Mouse (Mus musculus) neural tube, embryonic 14.5 days (tissue): ENCODE measurements around the gene Olfm1. TPM values are rescaled to one million over a fixed set of nuclear protein-coding genes. Genes with fewer than 3 reads are reported as not detected.
A peak's percentile ranks its signal among the peaks of the same experiment; 100 is the strongest.

ENCODE experiments used
- ATAC-seq: fragments of 200-750 bp; cut with Nextera tagmentation; 2 replicates; pipeline ENCODE4 v1.8.0; 2017; ENCODE audit warnings: low read depth, mild to moderate bottlenecking, moderate TSS enrichment, moderate library complexity
- H3K27ac ChIP-seq: fragments of 300-500 bp; sonication (generic); 2 replicates; pipeline ENCODE4 v1.5.1; 2014; ENCODE audit warnings: low read depth, mild to moderate bottlenecking, control low read depth, low read length, moderate library complexity, mixed read lengths
- H3K27me3 ChIP-seq: fragments of 300-500 bp; sonication (generic); 2 replicates; pipeline ENCODE4 v1.6.1; 2014; ENCODE audit warnings: low read length; ENCODE audit not compliant: control insufficient read depth, insufficient read depth
- H3K36me3 ChIP-seq: fragments of 300-500 bp; sonication (generic); 2 replicates; pipeline ENCODE4 v1.6.1; 2014; ENCODE audit warnings: low read length, mixed read lengths; ENCODE audit not compliant: control insufficient read depth, insufficient read depth
- H3K4me1 ChIP-seq: fragments of 300-500 bp; sonication (generic); 2 replicates; pipeline ENCODE4 v1.6.1; 2014; ENCODE audit warnings: low read length; ENCODE audit not compliant: control insufficient read depth, insufficient read depth
- H3K4me2 ChIP-seq: fragments of 300-500 bp; sonication (generic); 2 replicates; pipeline ENCODE4 v1.6.1; 2014; ENCODE audit warnings: mild to moderate bottlenecking, low read depth, low read length, control low read depth
- H3K4me3 ChIP-seq: fragments of 300-500 bp; sonication (generic); 2 replicates; pipeline ENCODE4 v1.5.1; 2014; ENCODE audit warnings: low read depth, low read length, control low read depth, mixed read lengths
- H3K9ac ChIP-seq: fragments of 300-500 bp; sonication (generic); replicated peaks from 2 replicates; pipeline ENCODE4 v1.6.1; 2014; ENCODE audit warnings: low read depth, mild to moderate bottlenecking, control low read depth, low read length, mixed read lengths
- H3K9me3 ChIP-seq: fragments of 300-500 bp; sonication (generic); 2 replicates; pipeline ENCODE4 v1.6.1; 2016; ENCODE audit warnings: low read length; ENCODE audit not compliant: control insufficient read depth
- WGBS: fragments of 180-500 bp; shearing (Covaris S2); extraction: QIAGEN DNeasy Blood & Tissue Kit; methylation state at CpG from one replicate; pipeline ENCODE4 v1.1.7; 2014; 5-methylcytosine and 5-hydroxymethylcytosine counted together
- polyA plus RNA-seq: library from polyadenylated mRNA; unstranded; fragments of >200 nt; fragmentation: Nextera tagmentation; extraction: Ambion mirVana; gene quantifications from 2 replicates; pipeline ENCODE4 v1.2.1, GENCODE M21; 2014

The Olfm1 gene
- polyA plus RNA-seq, 1 experiment from 2014 or later: 356 TPM

GRCm38 (mm10) chr2:28169336-28169735 is 23.5 kb upstream of the Olfm1 start:
- Histone ChIP-seq H3K27ac (no peak overlapping the region), H3K4me3 (no peak overlapping the region), H3K9ac (no peak overlapping the region), H3K9me3 (no peaks in the 10 kb centered on the region), H3K36me3 (no peaks in the 10 kb centered on the region), H3K4me1 (no peaks in the 10 kb centered on the region), H3K27me3 (no peaks in the 10 kb centered on the region), H3K4me2 (no peak overlapping the region)
- no peak for ATAC-seq
- 73% methylated on average over 12 of the region's 12 CpGs for WGBS

- no peak for ATAC-seq
- no peaks in the 10 kb centered on the region for H3K36me3 ChIP-seq
- no peaks in the 10 kb centered on the region for H3K4me1 ChIP-seq
- H3K9ac ChIP-seq: no peak overlapping the region
- no peak overlapping the region for H3K4me2 ChIP-seq
- H3K9me3 ChIP-seq: no peaks in the 10 kb centered on the region
- no peaks in the 10 kb centered on the region for H3K27me3 ChIP-seq
- H3K4me3 ChIP-seq: no peak overlapping the region
- 58% methylated on average over 6 of the region's 6 CpGs for WGBS
- H3K27ac ChIP-seq: no peak overlapping the region
These were observed 20.8 kb upstream of the Olfm1 start for GRCm38 (mm10) chr2:28171962-28172361.

GRCm38 (mm10) chr2:28173225-28174141 is 19.3 kb upstream of the Olfm1 start:
- no peaks in the 10 kb centered on the region for H3K36me3 ChIP-seq
- no peaks in the 10 kb centered on the region for H3K27me3 ChIP-seq
- no peak overlapping the region for H3K27ac ChIP-seq
- no peaks in the 10 kb centered on the region for H3K9me3 ChIP-seq
- H3K9ac ChIP-seq: no peak overlapping the region
- H3K4me2 ChIP-seq: no peak overlapping the region
- 73% methylated on average over 11 of the region's 11 CpGs for WGBS
- H3K4me1 ChIP-seq: no peaks in the 10 kb centered on the region
- ATAC-seq: no peak
- no peak overlapping the region for H3K4me3 ChIP-seq

- Histone ChIP-seq H3K9me3 (no peaks in the 10 kb centered on the region), H3K27me3 (no peaks in the 10 kb centered on the region), H3K4me1 (no peaks in the 10 kb centered on the region), H3K4me3 (no peak overlapping the region), H3K36me3 (no peaks in the 10 kb centered on the region), H3K27ac (no peak overlapping the region), H3K9ac (no peak overlapping the region), H3K4me2 (no peak overlapping the region)
- WGBS: 83% methylated on average over 3 of the region's 3 CpGs
- no peak for ATAC-seq
These were observed 18.4 kb upstream of the Olfm1 start for GRCm38 (mm10) chr2:28174441-28174840.

- WGBS: 80% methylated on average over 6 of the region's 6 CpGs
- Histone ChIP-seq H3K9me3 (no peaks in the 10 kb centered on the region), H3K27ac (no peak overlapping the region), H3K4me2 (no peak overlapping the region), H3K36me3 (no peaks in the 10 kb centered on the region), H3K4me1 (no peaks in the 10 kb centered on the region), H3K4me3 (no peak overlapping the region), H3K9ac (no peak overlapping the region), H3K27me3 (no peaks in the 10 kb centered on the region)
- ATAC-seq: no peak
These were observed 14.2 kb upstream of the Olfm1 start for GRCm38 (mm10) chr2:28178600-28178999.

- 81% methylated on average over 3 of the region's 3 CpGs for WGBS
- Histone ChIP-seq H3K4me1 (no peaks in the 10 kb centered on the region), H3K27me3 (no peaks in the 10 kb centered on the region), H3K9ac (no peak overlapping the region), H3K27ac (no peak overlapping the region), H3K36me3 (no peaks in the 10 kb centered on the region), H3K4me3 (no peak overlapping the region), H3K4me2 (no peak overlapping the region), H3K9me3 (no peaks in the 10 kb centered on the region)
- no peak for ATAC-seq
These were observed 12.7 kb upstream of the Olfm1 start for GRCm38 (mm10) chr2:28180053-28180452.

- WGBS: 25% methylated on average over 8 of the region's 8 CpGs
- no peaks in the 10 kb centered on the region for H3K4me1 ChIP-seq
- H3K27me3 ChIP-seq: no peaks in the 10 kb centered on the region
- no peak overlapping the region for H3K9ac ChIP-seq
- H3K4me3 ChIP-seq: no peak overlapping the region
- no peak overlapping the region for H3K4me2 ChIP-seq
- H3K36me3 ChIP-seq: no peaks in the 10 kb centered on the region
- H3K9me3 ChIP-seq: no peaks in the 10 kb centered on the region
- H3K27ac ChIP-seq: no peak overlapping the region
- no peak for ATAC-seq
These were observed 4.3 kb upstream of the Olfm1 start for GRCm38 (mm10) chr2:28188398-28188944.

- Histone ChIP-seq H3K4me2 (peak overlapping the region; percentile 78), H3K9ac (peak overlapping the region; percentile 88), H3K4me1 (peaks cover 29% of the 10 kb centered on the region), H3K4me3 (peak overlapping the region; percentile 78), H3K36me3 (no peaks in the 10 kb centered on the region), H3K9me3 (no peaks in the 10 kb centered on the region), H3K27ac (peak overlapping the region; percentile 89), H3K27me3 (no peaks in the 10 kb centered on the region)
- ATAC-seq: peak; percentile 64
- 9% methylated on average over 12 of the region's 12 CpGs for WGBS
These were observed 897 bp downstream of the Olfm1 start for GRCm38 (mm10) chr2:28193690-28194087.

GRCm38 (mm10) chr2:28194962-28195617 is 2.3 kb downstream of the Olfm1 start:
- H3K9ac ChIP-seq: peak overlapping the region; percentile 88; the same call in 1 of the 2 replicates

More at GRCm38 (mm10) chr2:28194962-28195617, 2.3 kb downstream of the Olfm1 start:
- H3K27ac ChIP-seq: no peak overlapping the region
- 49% methylated on average over 6 of the region's 6 CpGs for WGBS
- no peak for ATAC-seq
- peaks cover 29% of the 10 kb centered on the region for H3K4me1 ChIP-seq
- H3K27me3 ChIP-seq: no peaks in the 10 kb centered on the region
- no peaks in the 10 kb centered on the region for H3K9me3 ChIP-seq
- peak overlapping the region; percentile 78; the same call in 1 of the 2 replicates for H3K4me3 ChIP-seq
- H3K4me2 ChIP-seq: peak overlapping the region; percentile 78
- H3K36me3 ChIP-seq: no peaks in the 10 kb centered on the region
